Mouse (Mus musculus): ENCODE data around the gene Lrrk2. TPM values are rescaled to one million over a fixed set of nuclear protein-coding genes. Genes with fewer than 3 reads are reported as not detected.

The Lrrk2 gene
- polyA plus RNA-seq (2014; fragmentation: Nextera tagmentation; extraction: Ambion mirVana): 6.6 and 8.5 TPM in 2 replicates

GRCm38 (mm10) chr15:91672645-91673568 is at the start of gene Lrrk2:
Gene Lrrk2 (plus strand): TSS chr15:91673175.
- Histone ChIP-seq H3K9ac (ENCODE audit: low read depth, low read length) (peak within 1 kb of the TSS; percentile 74), H3K4me3 (ENCODE audit: low read depth, low read length) (peak within 1 kb of the TSS; percentile 62), H3K4me1 (ENCODE audit: control insufficient read depth, insufficient read depth, low read length) (peaks cover 7% of the 10 kb centered on the region), H3K27me3 (replicated peaks; ENCODE audit: control insufficient read depth, insufficient read depth, low read length) (no peaks in the 10 kb centered on the region), H3K36me3 (ENCODE audit: control insufficient read depth, insufficient read depth, low read length) (no peaks in the 10 kb centered on the region), H3K4me2 (ENCODE audit: low read depth, low read length) (peak within 1 kb of the TSS; percentile 73), H3K9me3 (ENCODE audit: control insufficient read depth, low read length) (no peaks in the 10 kb centered on the region), H3K27ac (replicated peaks; ENCODE audit: low read depth, low read length) (peak within 1 kb of the TSS; percentile 78)
- 2% methylated on average over 32 of the region's 40 CpGs for WGBS
- DNase-seq (ENCODE audit: low spot score) (peak; percentile 88), ATAC-seq (ENCODE audit: low read depth) (peak; percentile 98)

- no peak for ATAC-seq (ENCODE audit: low read depth)
- 68% methylated on average over 2 of the region's 2 CpGs for WGBS
- no peaks in the 10 kb centered on the region for H3K9me3 ChIP-seq (ENCODE audit: control insufficient read depth, low read length)
Measured at GRCm38 (mm10) chr15:91624475-91624874, 48.5 kb upstream of the Lrrk2 start.

GRCm38 (mm10) chr15:91629137-91629536 is 43.8 kb upstream of the Lrrk2 start:
- H3K4me2 ChIP-seq (ENCODE audit: low read depth, low read length): no peak overlapping the region
- no peak overlapping the region for H3K9ac ChIP-seq (ENCODE audit: low read depth, low read length)
- no peak overlapping the region for H3K27ac ChIP-seq (replicated peaks; ENCODE audit: low read depth, low read length)
- H3K4me3 ChIP-seq (ENCODE audit: low read depth, low read length): no peak overlapping the region
- ATAC-seq (ENCODE audit: low read depth) (no peak), DNase-seq (ENCODE audit: low spot score) (no peak)
- 0 out of 2 replicates have a peak, but pooled peaks cover 5% of the 10 kb centered on the region for H3K9me3 ChIP-seq (ENCODE audit: control insufficient read depth, low read length)
- no peaks in the 10 kb centered on the region for H3K4me1 ChIP-seq (ENCODE audit: control insufficient read depth, insufficient read depth, low read length)
- no peaks in the 10 kb centered on the region for H3K27me3 ChIP-seq (replicated peaks; ENCODE audit: control insufficient read depth, insufficient read depth, low read length)
- WGBS: 55% methylated on average over 3 of the region's 3 CpGs
- H3K36me3 ChIP-seq (ENCODE audit: control insufficient read depth, insufficient read depth, low read length): no peaks in the 10 kb centered on the region

More at GRCm38 (mm10) chr15:91624475-91624874, 48.5 kb upstream of the Lrrk2 start:
- DNase-seq (ENCODE audit: low spot score): no peak
- no peak overlapping the region for H3K9ac ChIP-seq (ENCODE audit: low read depth, low read length)
- H3K4me3 ChIP-seq (ENCODE audit: low read depth, low read length): no peak overlapping the region
- no peak overlapping the region for H3K27ac ChIP-seq (replicated peaks; ENCODE audit: low read depth, low read length)
- H3K27me3 ChIP-seq (replicated peaks; ENCODE audit: control insufficient read depth, insufficient read depth, low read length): no peaks in the 10 kb centered on the region
- H3K4me1 ChIP-seq (ENCODE audit: control insufficient read depth, insufficient read depth, low read length): no peaks in the 10 kb centered on the region
- no peak overlapping the region for H3K4me2 ChIP-seq (ENCODE audit: low read depth, low read length)
- no peaks in the 10 kb centered on the region for H3K36me3 ChIP-seq (ENCODE audit: control insufficient read depth, insufficient read depth, low read length)

- Histone ChIP-seq H3K36me3 (ENCODE audit: control insufficient read depth, insufficient read depth, low read length) (no peaks in the 10 kb centered on the region), H3K9ac (ENCODE audit: low read depth, low read length) (no peak overlapping the region), H3K4me2 (ENCODE audit: low read depth, low read length) (no peak overlapping the region), H3K9me3 (ENCODE audit: control insufficient read depth, low read length) (0 out of 2 replicates have a peak, but pooled peaks cover 5% of the 10 kb centered on the region), H3K4me3 (ENCODE audit: low read depth, low read length) (no peak overlapping the region), H3K27me3 (replicated peaks; ENCODE audit: control insufficient read depth, insufficient read depth, low read length) (no peaks in the 10 kb centered on the region), H3K4me1 (ENCODE audit: control insufficient read depth, insufficient read depth, low read length) (no peaks in the 10 kb centered on the region), H3K27ac (replicated peaks; ENCODE audit: low read depth, low read length) (no peak overlapping the region)
- DNase-seq (ENCODE audit: low spot score): no peak
- WGBS: 85% methylated on average over 4 of the region's 4 CpGs
- no peak for ATAC-seq (ENCODE audit: low read depth)
Measured at GRCm38 (mm10) chr15:91632473-91632872, 40.5 kb upstream of the Lrrk2 start.

- ATAC-seq (ENCODE audit: low read depth) (no peak), DNase-seq (ENCODE audit: low spot score) (no peak)
- 0 out of 2 replicates have a peak, but pooled peaks cover 5% of the 10 kb centered on the region for H3K9me3 ChIP-seq (ENCODE audit: control insufficient read depth, low read length)
- H3K4me3 ChIP-seq (ENCODE audit: low read depth, low read length): no peak overlapping the region
- no peaks in the 10 kb centered on the region for H3K4me1 ChIP-seq (ENCODE audit: control insufficient read depth, insufficient read depth, low read length)
- no peak overlapping the region for H3K9ac ChIP-seq (ENCODE audit: low read depth, low read length)
- no peaks in the 10 kb centered on the region for H3K27me3 ChIP-seq (replicated peaks; ENCODE audit: control insufficient read depth, insufficient read depth, low read length)
- no peak overlapping the region for H3K4me2 ChIP-seq (ENCODE audit: low read depth, low read length)
- H3K36me3 ChIP-seq (ENCODE audit: control insufficient read depth, insufficient read depth, low read length): no peaks in the 10 kb centered on the region
- whole genome bisulfite sequencing: 78% methylated on average over 9 of the region's 9 CpGs
- no peak overlapping the region for H3K27ac ChIP-seq (replicated peaks; ENCODE audit: low read depth, low read length)
Measured at GRCm38 (mm10) chr15:91633051-91633450, 39.9 kb upstream of the Lrrk2 start.

- Histone ChIP-seq H3K27ac (replicated peaks; ENCODE audit: low read depth, low read length) (no peak overlapping the region), H3K27me3 (replicated peaks; ENCODE audit: control insufficient read depth, insufficient read depth, low read length) (no peaks in the 10 kb centered on the region), H3K4me2 (ENCODE audit: low read depth, low read length) (no peak overlapping the region), H3K4me3 (ENCODE audit: low read depth, low read length) (no peak overlapping the region), H3K36me3 (ENCODE audit: control insufficient read depth, insufficient read depth, low read length) (no peaks in the 10 kb centered on the region), H3K9me3 (ENCODE audit: control insufficient read depth, low read length) (0 out of 2 replicates have a peak, but pooled peaks cover 5% of the 10 kb centered on the region), H3K4me1 (ENCODE audit: control insufficient read depth, insufficient read depth, low read length) (no peaks in the 10 kb centered on the region), H3K9ac (ENCODE audit: low read depth, low read length) (no peak overlapping the region)
- WGBS: 54% methylated on average over 6 of the region's 6 CpGs
- DNase-seq (ENCODE audit: low spot score) (no peak), ATAC-seq (ENCODE audit: low read depth) (no peak)
Measured at GRCm38 (mm10) chr15:91633806-91634205, 39.2 kb upstream of the Lrrk2 start.

- Histone ChIP-seq H3K27me3 (replicated peaks; ENCODE audit: control insufficient read depth, insufficient read depth, low read length) (no peaks in the 10 kb centered on the region), H3K36me3 (ENCODE audit: control insufficient read depth, insufficient read depth, low read length) (no peaks in the 10 kb centered on the region), H3K4me1 (ENCODE audit: control insufficient read depth, insufficient read depth, low read length) (no peaks in the 10 kb centered on the region), H3K4me3 (ENCODE audit: low read depth, low read length) (no peak overlapping the region), H3K9me3 (ENCODE audit: control insufficient read depth, low read length) (0 out of 2 replicates have a peak, but pooled peaks cover 5% of the 10 kb centered on the region), H3K9ac (ENCODE audit: low read depth, low read length) (no peak overlapping the region), H3K27ac (replicated peaks; ENCODE audit: low read depth, low read length) (no peak overlapping the region), H3K4me2 (ENCODE audit: low read depth, low read length) (no peak overlapping the region)
- DNase-seq (ENCODE audit: low spot score) (no peak), ATAC-seq (ENCODE audit: low read depth) (no peak)
- WGBS: 59% methylated on average over 8 of the region's 8 CpGs
Measured at GRCm38 (mm10) chr15:91634236-91634635, 38.7 kb upstream of the Lrrk2 start.

- WGBS: 73% methylated on average over 3 of the region's 3 CpGs
- no peak overlapping the region for H3K27ac ChIP-seq (replicated peaks; ENCODE audit: low read depth, low read length)
- no peak for ATAC-seq (ENCODE audit: low read depth)
Measured at GRCm38 (mm10) chr15:91641631-91642030, 31.3 kb upstream of the Lrrk2 start.

More at GRCm38 (mm10) chr15:91641631-91642030, 31.3 kb upstream of the Lrrk2 start:
- H3K36me3 ChIP-seq (ENCODE audit: control insufficient read depth, insufficient read depth, low read length): no peaks in the 10 kb centered on the region
- no peak for DNase-seq (ENCODE audit: low spot score)
- H3K9ac ChIP-seq (ENCODE audit: low read depth, low read length): no peak overlapping the region
- H3K9me3 ChIP-seq (ENCODE audit: control insufficient read depth, low read length): no peaks in the 10 kb centered on the region
- H3K4me3 ChIP-seq (ENCODE audit: low read depth, low read length): no peak overlapping the region
- no peak overlapping the region for H3K4me2 ChIP-seq (ENCODE audit: low read depth, low read length)
- no peaks in the 10 kb centered on the region for H3K4me1 ChIP-seq (ENCODE audit: control insufficient read depth, insufficient read depth, low read length)
- H3K27me3 ChIP-seq (replicated peaks; ENCODE audit: control insufficient read depth, insufficient read depth, low read length): no peaks in the 10 kb centered on the region
